Mouse (Mus musculus): ENCODE measurements at regions not wholly inside any gene's neighbourhood (a gene's known extent, or its start where the extent isn't known, plus 50 kb on each side); places are given as distances from the start of the nearest gene placed in this dataset.

DNA sequence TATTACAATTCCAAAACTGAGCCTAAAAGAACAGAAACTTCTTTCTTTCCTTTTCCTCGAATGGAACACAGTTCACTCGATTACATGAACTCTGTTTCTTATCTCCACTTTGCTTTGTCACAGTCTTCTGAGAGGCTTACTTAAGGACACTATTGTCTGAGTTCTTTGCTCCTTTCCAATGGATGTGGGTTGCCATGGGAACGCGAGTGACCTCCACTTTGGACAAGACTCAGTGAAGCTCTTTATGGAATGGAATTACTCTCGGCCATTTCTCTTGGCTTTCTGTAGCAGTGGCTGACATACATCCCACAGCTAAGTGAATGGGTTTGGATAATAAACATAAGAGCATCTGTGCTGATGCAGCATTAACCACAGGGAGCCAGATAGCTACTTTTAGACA, 167.9 kb upstream of the Syndig1 start:
- no peak for TF ChIP-seq TBP (IDR thresholded peaks at IDR 0.05; ENCODE audit: low read depth, low read length)
- TF ChIP-seq CHD2 (IDR thresholded peaks at IDR 0.05; ENCODE audit: low read length) = no peak
- no peak for TF ChIP-seq GABPA (IDR thresholded peaks at IDR 0.05; ENCODE audit: low read depth, low read length)
- TF ChIP-seq RCOR1 (IDR thresholded peaks at IDR 0.05; ENCODE audit: low read depth, low read length) = no peak
- TF ChIP-seq HCFC1 (IDR thresholded peaks at IDR 0.05; ENCODE audit: low read depth, low read length) = no peak
- no peak for TF ChIP-seq MYB (IDR thresholded peaks at IDR 0.05; ENCODE audit: low read depth, low read length)
- TF ChIP-seq MAZ (IDR thresholded peaks at IDR 0.05; ENCODE audit: low read depth, low read length) = no peak
- TF ChIP-seq MAX (IDR thresholded peaks at IDR 0.05; ENCODE audit: low read length) = no peak
- TF ChIP-seq TAL1 (IDR thresholded peaks at IDR 0.05; ENCODE audit: low read length) = no peak
- no peak for TF ChIP-seq ZC3H11A (IDR thresholded peaks at IDR 0.05; ENCODE audit: low read depth, low read length)
- Histone ChIP-seq H3K4me1 (ENCODE audit: control insufficient read depth in 1 of 2, insufficient read depth in 2 of 2, low read length in 2 of 2) (no peaks in the 10 kb centered on the region), H3K36me3 (ENCODE audit: control insufficient read depth in 1 of 2, insufficient read depth in 2 of 2, low read length in 2 of 2) (no peaks in the 10 kb centered on the region), H3K27me3 (ENCODE audit: control insufficient read depth in 1 of 2, insufficient read depth in 2 of 2, low read length in 2 of 2) (no peaks in the 10 kb centered on the region), H3K9me3 (replicated peaks; ENCODE audit: insufficient read depth, low read length) (no peaks in the 10 kb centered on the region), H3K27ac (ENCODE audit: control insufficient read depth, low read depth, low read length) (no peak overlapping the region), H3K79me2 (ENCODE audit: control insufficient read depth, insufficient read depth, low read length, poor library complexity) (no peaks in the 10 kb centered on the region), H3K9ac (ENCODE audit: control insufficient read depth, low read depth, low read length, poor library complexity, severe bottlenecking) (no peak overlapping the region), H3K4me3 (ENCODE audit: control insufficient read depth in 1 of 2, insufficient read depth in 1 of 2, low read depth in 2 of 2, low read length in 2 of 2) (no peak overlapping the region)
- DNase-seq (ENCODE audit: low read depth, low spot score) = no peak

DNA sequence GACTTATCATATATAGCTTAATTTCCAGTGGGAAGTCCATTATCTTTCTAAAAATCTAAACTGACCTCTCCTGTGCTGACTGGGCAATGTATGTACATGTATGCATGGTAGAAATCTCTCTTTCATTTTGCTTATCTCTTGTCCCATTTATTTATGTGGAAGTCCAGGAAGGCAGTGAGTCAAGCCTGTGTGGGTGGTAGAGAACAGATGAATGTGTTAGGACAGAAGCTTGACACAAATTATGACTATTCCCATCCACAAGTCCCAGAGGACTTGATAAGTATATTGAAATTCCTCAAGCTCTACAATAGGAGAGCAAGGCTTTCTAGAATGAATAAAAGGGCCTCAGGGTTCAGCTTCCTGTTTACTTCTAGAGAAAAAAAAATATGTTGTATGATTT, 164.6 kb upstream of the Syndig1 start:
- DNase-seq (ENCODE audit: low read depth, low spot score) = no peak
- no peak for TF ChIP-seq JUND (IDR thresholded peaks at IDR 0.05; ENCODE audit: low read depth, low read length)
- no peak for TF ChIP-seq RCOR1 (IDR thresholded peaks at IDR 0.05; ENCODE audit: low read depth, low read length)
- TF ChIP-seq TCF12 (IDR thresholded peaks at IDR 0.05; ENCODE audit: low read depth, low read length) = no peak
- TF ChIP-seq BHLHE40 (IDR thresholded peaks at IDR 0.05; ENCODE audit: borderline replicate concordance, low read depth, low read length) = no peak
- TF ChIP-seq ZC3H11A (IDR thresholded peaks at IDR 0.05; ENCODE audit: low read depth, low read length) = no peak
- TF ChIP-seq ETS1 (IDR thresholded peaks at IDR 0.05; ENCODE audit: low read depth, low read length) = no peak
- no peak for TF ChIP-seq POLR2AphosphoS5 (IDR thresholded peaks at IDR 0.05; ENCODE audit: borderline replicate concordance, low read depth, low read length)
- no peak for TF ChIP-seq MAFK (IDR thresholded peaks at IDR 0.05; ENCODE audit: borderline replicate concordance, low read depth, low read length)
- TF ChIP-seq GABPA (IDR thresholded peaks at IDR 0.05; ENCODE audit: low read depth, low read length) = no peak
- no peak for TF ChIP-seq MYC (IDR thresholded peaks at IDR 0.05; ENCODE audit: low read depth, low read length)
- no peak for TF ChIP-seq USF2 (IDR thresholded peaks at IDR 0.05; ENCODE audit: borderline replicate concordance in 1 of 2, insufficient read depth in 1 of 2, low read depth in 1 of 2, low read length in 2 of 2)
- TF ChIP-seq ZNF384 (IDR thresholded peaks at IDR 0.05; ENCODE audit: low read depth, low read length) = no peak
- TF ChIP-seq KAT2A (conservative IDR thresholded peaks at IDR 0.05; ENCODE audit: low read depth, low read length) = no peak
- no peak for TF ChIP-seq ZKSCAN1 (IDR thresholded peaks at IDR 0.05; ENCODE audit: low read depth, low read length)
- no peak for TF ChIP-seq USF1 (IDR thresholded peaks at IDR 0.05; ENCODE audit: low read depth, low read length)
- TF ChIP-seq GATA1 (IDR thresholded peaks at IDR 0.05; ENCODE audit: low read depth, low read length) = no peak
- no peak for TF ChIP-seq E2F4 (IDR thresholded peaks at IDR 0.05; ENCODE audit: borderline replicate concordance, low read depth, low read length)
- no peak for TF ChIP-seq TBP (IDR thresholded peaks at IDR 0.05; ENCODE audit: low read depth, low read length)
- no peaks in the 10 kb centered on the region for H3K4me1 ChIP-seq (ENCODE audit: control insufficient read depth in 1 of 2, insufficient read depth in 2 of 2, low read length in 2 of 2)
- H3K9ac ChIP-seq (ENCODE audit: control insufficient read depth, low read depth, low read length, poor library complexity, severe bottlenecking) = no peak overlapping the region
- no peaks in the 10 kb centered on the region for H3K79me2 ChIP-seq (ENCODE audit: control insufficient read depth, insufficient read depth, low read length, poor library complexity)
- H3K4me3 ChIP-seq (ENCODE audit: control insufficient read depth in 1 of 2, insufficient read depth in 1 of 2, low read depth in 2 of 2, low read length in 2 of 2) = no peak overlapping the region
- no peaks in the 10 kb centered on the region for H3K9me3 ChIP-seq (replicated peaks; ENCODE audit: insufficient read depth, low read length)
- no peak overlapping the region for H3K27ac ChIP-seq (ENCODE audit: control insufficient read depth, low read depth, low read length)
- H3K27me3 ChIP-seq (ENCODE audit: control insufficient read depth in 1 of 2, insufficient read depth in 2 of 2, low read length in 2 of 2) = no peaks in the 10 kb centered on the region
- no peaks in the 10 kb centered on the region for H3K36me3 ChIP-seq (ENCODE audit: control insufficient read depth in 1 of 2, insufficient read depth in 2 of 2, low read length in 2 of 2)

Measured in MEL (cell line).